Mouse (Mus musculus): ENCODE measurements around the gene Irf4.

Gene Irf4

DNA sequence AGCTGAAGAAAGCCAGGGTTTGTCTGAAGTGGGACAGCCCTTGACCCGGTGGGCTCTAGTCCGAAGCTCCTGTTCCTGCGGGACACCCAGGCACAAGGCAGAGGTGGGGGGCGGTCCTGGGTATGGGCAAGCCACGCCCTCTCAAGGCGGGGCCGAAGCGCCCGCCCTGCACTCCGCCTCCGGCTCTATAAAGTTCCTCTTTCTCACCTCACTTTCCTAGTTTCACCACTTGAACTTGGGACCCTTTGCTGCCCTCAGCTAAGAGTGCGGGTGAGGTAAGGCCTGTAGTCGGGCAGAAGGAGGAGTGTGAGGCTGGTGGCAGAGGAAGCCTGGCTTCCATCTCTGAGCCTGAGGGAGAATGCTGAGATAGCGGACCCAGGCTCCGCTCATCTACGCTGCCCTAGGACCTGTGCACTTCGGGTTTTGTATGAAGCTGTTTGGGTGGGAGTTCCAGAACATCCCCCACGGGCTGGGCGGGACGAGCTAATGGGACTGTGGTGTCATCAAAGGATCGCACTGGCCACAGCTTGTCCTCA is at the start of gene Irf4:
Gene Irf4 (plus strand): TSS at position 206 of the 536 bp plus-strand sequence.
- DNase-seq: peak; percentile 85

GRCm38 (mm10) chr13:30702695-30703094 is 46.3 kb upstream of the Irf4 start:
- no peak for DNase-seq

GRCm38 (mm10) chr13:30704246-30705095 is 44.6 kb upstream of the Irf4 start:
- DNase-seq: no peak

GRCm38 (mm10) chr13:30711066-30711465 is 38.0 kb upstream of the Irf4 start:
- DNase-seq: no peak

GRCm38 (mm10) chr13:30711711-30712110 is 37.3 kb upstream of the Irf4 start:
- DNase-seq: no peak

GRCm38 (mm10) chr13:30712280-30712679 is 36.7 kb upstream of the Irf4 start:
- no peak for DNase-seq

DNA sequence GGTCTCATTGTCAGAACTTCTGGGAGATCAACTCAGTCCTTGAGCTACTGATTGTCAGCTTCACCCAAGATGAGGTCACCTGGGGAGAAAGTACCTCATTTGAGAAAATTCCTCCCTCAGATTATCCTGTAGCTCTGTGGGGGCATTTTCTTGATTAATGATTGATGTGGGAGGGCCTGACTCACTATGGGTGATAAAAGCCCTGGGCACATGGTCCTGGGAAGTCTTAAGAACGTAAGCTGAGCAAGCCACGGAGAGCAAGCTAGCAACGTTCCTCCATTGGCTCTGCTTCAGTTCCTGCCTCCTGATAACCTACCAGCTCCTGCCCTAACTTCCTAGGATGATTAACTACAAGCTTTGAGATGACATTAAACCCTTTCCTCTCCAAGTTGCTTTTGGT is 35.4 kb upstream of the Irf4 start:
- DNase-seq: no peak

- no peak for DNase-seq
These were observed 34.5 kb upstream of the Irf4 start for GRCm38 (mm10) chr13:30714552-30714951.

GRCm38 (mm10) chr13:30715060-30715459 is 34.0 kb upstream of the Irf4 start:
- no peak for DNase-seq

GRCm38 (mm10) chr13:30715573-30715972 is 33.5 kb upstream of the Irf4 start:
- no peak for DNase-seq

DNA sequence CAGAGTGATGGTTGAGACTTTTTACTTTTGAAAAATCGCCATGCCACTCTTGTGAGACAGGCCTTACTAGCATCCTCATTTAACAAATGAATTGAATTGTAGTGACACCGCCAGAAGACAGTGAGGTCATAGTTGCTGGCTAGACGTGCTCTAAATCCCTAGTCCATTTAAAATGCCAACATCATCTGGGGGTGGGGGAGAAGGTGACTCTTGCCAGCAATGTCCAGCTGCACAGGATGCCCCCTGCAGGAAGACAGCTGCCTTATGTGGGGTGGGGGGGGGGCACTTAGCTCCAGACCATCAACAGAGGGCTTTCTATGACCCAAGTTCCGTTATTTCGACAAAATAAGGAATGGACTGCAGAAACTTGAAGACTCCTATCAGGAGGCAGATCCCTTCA is 32.4 kb upstream of the Irf4 start:
- no peak for DNase-seq

GRCm38 (mm10) chr13:30722601-30723000 is 26.4 kb upstream of the Irf4 start:
- DNase-seq: no peak

DNA sequence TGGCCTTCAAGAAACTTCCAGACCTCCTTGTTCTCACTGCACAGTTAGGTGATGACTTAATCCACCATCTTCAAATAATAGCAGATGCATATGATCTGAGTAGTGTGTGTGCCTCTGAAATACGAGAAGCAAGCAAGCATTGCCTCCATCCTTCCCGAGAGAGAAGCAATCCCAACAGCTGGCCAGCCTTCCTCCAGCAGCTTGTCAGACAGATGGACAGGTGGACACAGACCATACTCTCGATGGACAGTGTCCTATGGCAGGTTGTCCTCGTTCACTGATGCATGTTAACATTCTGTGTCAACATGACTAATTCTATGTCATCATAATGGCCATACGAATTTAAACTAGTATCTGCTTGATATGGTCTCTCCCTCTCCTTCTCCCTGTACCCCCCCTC is 25.8 kb upstream of the Irf4 start:
- no peak for DNase-seq

GRCm38 (mm10) chr13:30723858-30724257 is 25.2 kb upstream of the Irf4 start:
- no peak for DNase-seq

DNA sequence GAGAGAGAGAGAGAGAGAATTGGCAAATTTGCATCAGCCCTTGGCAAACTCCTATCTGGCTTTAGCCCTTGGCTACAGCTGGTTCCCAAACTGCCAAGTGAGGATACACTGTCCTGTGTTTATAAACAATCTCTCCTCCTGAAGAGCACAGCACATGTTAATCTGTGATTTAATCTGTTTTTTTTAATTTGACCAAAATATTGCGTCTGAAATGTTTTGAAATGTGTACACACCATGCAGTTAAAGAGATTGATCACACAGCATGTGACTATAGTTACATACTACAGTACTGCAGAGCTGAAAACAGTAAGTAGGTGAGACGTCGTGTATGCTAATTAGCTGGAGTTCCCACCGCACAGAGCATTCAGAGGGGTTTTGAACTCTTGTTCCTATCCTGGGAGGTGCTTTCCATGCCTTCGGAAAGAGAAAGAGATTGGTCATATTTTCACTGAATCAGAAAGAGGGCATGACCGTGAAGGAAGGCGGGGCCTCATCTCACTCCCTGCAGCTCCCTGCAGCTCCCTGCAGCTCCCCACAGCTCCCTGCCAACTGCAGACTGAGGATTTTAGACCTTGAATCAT is 24.2 kb upstream of the Irf4 start:
- no peak for DNase-seq

DNA sequence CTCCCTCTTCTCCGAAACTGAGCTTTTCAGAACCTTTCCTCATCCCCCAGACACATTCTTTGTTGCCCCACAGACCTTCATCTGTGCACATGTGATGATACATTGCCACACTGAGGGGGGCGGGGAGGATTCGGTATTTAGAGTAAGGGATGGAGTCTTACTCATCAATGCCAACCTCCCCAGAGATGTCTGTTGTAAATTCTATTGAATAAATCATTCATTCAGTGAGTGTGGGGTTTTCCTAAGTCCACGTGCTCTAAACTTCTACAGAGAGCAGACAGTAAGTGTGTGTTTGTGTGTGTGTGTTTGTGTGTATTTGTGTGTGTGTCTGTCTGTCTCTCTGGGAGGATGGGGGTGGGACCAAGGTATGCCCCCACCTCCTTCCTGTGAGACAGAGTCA is 22.1 kb upstream of the Irf4 start:
- no peak for DNase-seq

- no peak for DNase-seq
These were observed 20.9 kb upstream of the Irf4 start for GRCm38 (mm10) chr13:30728155-30728554.

DNA sequence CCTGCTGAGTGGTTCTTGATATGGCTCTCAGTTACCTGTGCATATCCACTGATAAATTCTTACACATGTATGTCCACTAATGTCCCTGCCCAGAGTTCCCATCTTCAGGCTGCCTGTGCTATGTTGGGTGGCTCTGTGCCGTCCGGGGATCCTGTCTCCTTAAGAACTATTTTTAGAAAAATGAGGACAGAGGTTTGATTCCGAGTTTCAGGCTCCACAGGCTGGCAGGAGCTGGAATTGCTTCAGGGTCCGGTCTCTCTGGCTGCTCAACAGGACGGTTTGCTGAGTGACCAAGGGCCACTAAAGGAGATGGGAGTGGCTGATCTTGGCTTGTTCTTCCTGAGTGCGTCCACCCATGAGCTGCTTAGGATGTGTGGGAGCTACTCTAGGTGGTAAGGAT is 19.8 kb upstream of the Irf4 start:
- DNase-seq: no peak

GRCm38 (mm10) chr13:30730104-30730793 is 18.8 kb upstream of the Irf4 start:
- no peak for DNase-seq

- DNase-seq: peak; percentile 52
These were observed 16.1 kb upstream of the Irf4 start for GRCm38 (mm10) chr13:30732709-30733445.

- DNase-seq: no peak
These were observed 12.3 kb upstream of the Irf4 start for GRCm38 (mm10) chr13:30736721-30737120.

DNA sequence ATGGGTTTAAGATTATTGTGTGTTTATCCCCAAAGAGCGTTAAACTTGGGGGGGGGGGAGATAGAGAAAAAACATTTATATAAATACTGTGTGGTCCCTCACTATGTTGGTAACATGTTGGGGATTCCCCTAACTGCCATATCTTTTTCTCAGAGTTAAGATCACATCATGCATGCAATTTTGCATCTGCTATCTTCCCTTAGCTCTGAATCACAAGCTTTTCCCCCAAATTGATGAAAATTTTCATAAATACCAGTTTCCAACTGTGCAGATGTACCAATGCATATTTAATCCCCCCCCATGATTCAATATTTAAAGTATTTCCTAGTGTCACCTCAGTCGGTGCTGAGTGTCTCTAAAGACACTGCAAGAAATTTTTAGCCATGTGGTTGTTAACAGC is 11.8 kb upstream of the Irf4 start:
- DNase-seq: no peak

GRCm38 (mm10) chr13:30738310-30738840 is 10.7 kb upstream of the Irf4 start:
- DNase-seq: no peak
